Mouse (Mus musculus): Measurements from ENCODE around the gene Maml2. TPM values are rescaled to one million over a fixed set of nuclear protein-coding genes. Genes with fewer than 3 reads are reported as not detected.

The Maml2 gene
- polyA plus RNA-seq, 1 experiment from 2014 or later: 4.3 TPM

DNA sequence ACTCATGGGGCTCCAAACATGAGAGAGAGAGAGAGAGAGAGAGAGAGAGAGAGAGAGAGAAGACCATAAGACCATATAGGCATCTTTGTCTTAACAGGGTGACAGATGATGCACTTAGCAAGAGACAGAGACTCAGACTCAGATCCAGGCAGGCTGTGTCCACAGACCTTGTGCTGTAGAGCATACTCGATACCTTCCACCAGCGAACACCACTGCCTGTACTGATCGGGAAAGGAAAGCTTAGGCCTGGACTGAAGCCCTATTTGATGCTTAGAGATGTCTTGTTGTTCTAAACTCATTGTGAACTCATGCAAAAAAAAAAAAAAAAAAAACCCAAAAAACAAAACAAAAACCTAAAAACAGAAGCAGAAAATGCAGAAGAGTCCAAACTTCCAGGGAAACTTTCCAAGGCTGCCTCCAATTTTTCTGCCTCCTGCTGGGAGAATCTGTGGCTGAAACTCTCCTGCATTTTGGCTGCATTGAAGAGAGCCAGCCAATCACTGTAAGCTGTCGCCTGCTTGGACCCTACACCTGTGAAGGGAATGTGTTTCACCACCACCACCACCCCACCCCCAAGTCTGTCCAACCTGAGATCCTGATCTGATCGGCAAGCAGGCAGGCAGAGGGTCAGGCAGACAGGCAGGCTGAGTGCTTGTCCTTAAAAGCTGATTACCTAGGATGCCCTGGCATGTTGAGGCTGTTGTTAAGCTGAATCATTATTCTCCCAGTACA lies 268.6 kb downstream of the Maml2 start:
- Histone ChIP-seq H3K27me3 (ENCODE audit: control insufficient read depth, insufficient read depth, low read length) (no peaks in the 10 kb centered on the region), H3K36me3 (ENCODE audit: control insufficient read depth, insufficient read depth, low read length) (no peaks in the 10 kb centered on the region), H3K9me3 (ENCODE audit: control insufficient read depth, low read length) (no peaks in the 10 kb centered on the region), H3K4me3 (ENCODE audit: low read depth, low read length) (no peak overlapping the region), H3K4me2 (replicated peaks; ENCODE audit: low read depth) (no peak overlapping the region), H3K27ac (replicated peaks) (no peak overlapping the region), H3K9ac (ENCODE audit: low read length) (no peak overlapping the region), H3K4me1 (replicated peaks; ENCODE audit: control insufficient read depth, insufficient read depth) (peaks cover 7% of the 10 kb centered on the region)
- DNase-seq (ENCODE audit: low spot score) (no peak), ATAC-seq (ENCODE audit: low FRiP score, low TSS enrichment) (no peak)
- WGBS: 87% methylated on average over 5 of the region's 5 CpGs
- TF ChIP-seq EP300 (optimal IDR thresholded peaks at IDR 0.05): no peak
- no peak for TF ChIP-seq CTCF (IDR thresholded peaks at IDR 0.05; ENCODE audit: low read depth)

DNA sequence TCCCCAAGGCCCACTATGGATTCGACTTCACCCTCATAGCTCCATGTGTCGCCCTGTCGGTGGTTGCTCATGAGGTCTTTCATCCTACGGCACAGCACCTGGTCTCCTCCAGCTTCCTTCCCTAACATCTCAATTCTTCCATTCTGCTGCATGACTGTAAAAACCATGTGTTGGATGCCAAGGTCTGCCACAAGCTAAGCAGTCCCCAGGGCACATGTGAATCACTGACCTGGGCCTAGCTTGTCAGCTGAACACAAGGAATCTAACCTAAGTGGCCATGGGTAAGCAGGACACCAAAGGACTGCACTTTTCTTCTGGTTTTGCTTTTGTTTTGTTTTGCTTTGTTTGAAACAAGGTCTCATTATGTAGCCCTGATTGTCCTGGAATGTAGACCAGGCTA lies 271.3 kb downstream of the Maml2 start:
- Histone ChIP-seq H3K9ac (ENCODE audit: low read length) (no peak overlapping the region), H3K36me3 (ENCODE audit: control insufficient read depth, insufficient read depth, low read length) (no peaks in the 10 kb centered on the region), H3K9me3 (ENCODE audit: control insufficient read depth, low read length) (no peaks in the 10 kb centered on the region), H3K4me1 (replicated peaks; ENCODE audit: control insufficient read depth, insufficient read depth) (no peaks in the 10 kb centered on the region), H3K27ac (replicated peaks) (no peak overlapping the region), H3K27me3 (ENCODE audit: control insufficient read depth, insufficient read depth, low read length) (no peaks in the 10 kb centered on the region), H3K4me3 (ENCODE audit: low read depth, low read length) (no peak overlapping the region), H3K4me2 (replicated peaks; ENCODE audit: low read depth) (no peak overlapping the region)
- 95% methylated on average over 4 of the region's 4 CpGs for WGBS
- ATAC-seq (ENCODE audit: low FRiP score, low TSS enrichment): no peak
- TF ChIP-seq EP300 (optimal IDR thresholded peaks at IDR 0.05) (no peak), CTCF (IDR thresholded peaks at IDR 0.05; ENCODE audit: low read depth) (no peak)
- DNase-seq (ENCODE audit: low spot score): no peak

DNA sequence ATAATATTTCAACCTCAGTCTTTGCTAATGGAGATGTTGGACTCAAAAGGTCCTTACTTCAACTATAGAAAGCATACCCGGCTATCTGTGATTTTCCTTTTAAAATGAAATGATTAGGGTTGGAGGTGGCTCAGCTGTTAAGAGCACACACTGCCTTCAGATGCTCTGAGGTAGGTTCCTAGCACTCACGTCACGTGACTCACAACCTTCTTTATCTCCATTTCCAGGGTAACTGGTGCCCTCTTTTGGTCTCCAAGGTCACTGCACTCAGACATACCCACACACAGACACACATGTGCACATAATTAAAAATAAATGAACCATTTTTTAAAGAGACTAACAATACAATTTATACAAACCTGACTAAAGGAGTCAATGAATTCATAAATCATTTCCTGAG lies 275.1 kb downstream of the Maml2 start:
- H3K36me3 ChIP-seq (ENCODE audit: control insufficient read depth, insufficient read depth, low read length): no peaks in the 10 kb centered on the region
- H3K27ac ChIP-seq (replicated peaks): no peak overlapping the region
- 81% methylated on average over 3 of the region's 3 CpGs for WGBS
- DNase-seq (ENCODE audit: low spot score) (no peak), ATAC-seq (ENCODE audit: low FRiP score, low TSS enrichment) (no peak)
- no peaks in the 10 kb centered on the region for H3K4me1 ChIP-seq (replicated peaks; ENCODE audit: control insufficient read depth, insufficient read depth)
- H3K9me3 ChIP-seq (ENCODE audit: control insufficient read depth, low read length): no peaks in the 10 kb centered on the region
- TF ChIP-seq EP300 (optimal IDR thresholded peaks at IDR 0.05): no peak
- peak; percentile 23; the same call in 1 of the 2 replicates for TF ChIP-seq CTCF (IDR thresholded peaks at IDR 0.05; ENCODE audit: low read depth)
- no peaks in the 10 kb centered on the region for H3K27me3 ChIP-seq (ENCODE audit: control insufficient read depth, insufficient read depth, low read length)
- H3K4me2 ChIP-seq (replicated peaks; ENCODE audit: low read depth): no peak overlapping the region
- no peak overlapping the region for H3K4me3 ChIP-seq (ENCODE audit: low read depth, low read length)
- H3K9ac ChIP-seq (ENCODE audit: low read length): no peak overlapping the region

DNA sequence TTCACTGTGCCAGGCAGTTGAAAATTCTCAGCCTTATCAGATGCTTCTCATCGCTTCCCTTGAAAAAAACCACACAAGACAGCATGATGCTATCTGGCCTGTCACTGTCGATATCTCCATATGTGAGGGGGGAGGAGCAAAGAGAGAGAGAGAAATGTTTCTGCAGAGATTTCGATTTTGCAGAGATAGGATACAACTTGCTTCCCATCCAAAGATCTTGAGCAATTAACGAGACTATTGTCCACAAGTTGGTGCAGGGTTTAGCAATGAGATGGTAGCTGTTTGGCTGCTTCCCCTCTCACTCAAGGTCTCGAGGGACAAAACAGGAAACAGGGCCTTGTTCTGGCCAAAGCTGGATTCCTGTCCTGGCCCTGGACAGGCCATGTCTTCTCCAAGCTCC lies 276.3 kb downstream of the Maml2 start:
- no peak overlapping the region for H3K4me3 ChIP-seq (ENCODE audit: low read depth, low read length)
- WGBS: 59% methylated on average over 5 of the region's 5 CpGs
- TF ChIP-seq CTCF (IDR thresholded peaks at IDR 0.05; ENCODE audit: low read depth) (no peak), EP300 (optimal IDR thresholded peaks at IDR 0.05) (no peak)
- H3K36me3 ChIP-seq (ENCODE audit: control insufficient read depth, insufficient read depth, low read length): no peaks in the 10 kb centered on the region
- no peak overlapping the region for H3K27ac ChIP-seq (replicated peaks)
- H3K4me2 ChIP-seq (replicated peaks; ENCODE audit: low read depth): no peak overlapping the region
- ATAC-seq (ENCODE audit: low FRiP score, low TSS enrichment) (no peak), DNase-seq (ENCODE audit: low spot score) (no peak)
- no peaks in the 10 kb centered on the region for H3K9me3 ChIP-seq (ENCODE audit: control insufficient read depth, low read length)
- no peaks in the 10 kb centered on the region for H3K4me1 ChIP-seq (replicated peaks; ENCODE audit: control insufficient read depth, insufficient read depth)
- H3K27me3 ChIP-seq (ENCODE audit: control insufficient read depth, insufficient read depth, low read length): no peaks in the 10 kb centered on the region
- H3K9ac ChIP-seq (ENCODE audit: low read length): no peak overlapping the region

DNA sequence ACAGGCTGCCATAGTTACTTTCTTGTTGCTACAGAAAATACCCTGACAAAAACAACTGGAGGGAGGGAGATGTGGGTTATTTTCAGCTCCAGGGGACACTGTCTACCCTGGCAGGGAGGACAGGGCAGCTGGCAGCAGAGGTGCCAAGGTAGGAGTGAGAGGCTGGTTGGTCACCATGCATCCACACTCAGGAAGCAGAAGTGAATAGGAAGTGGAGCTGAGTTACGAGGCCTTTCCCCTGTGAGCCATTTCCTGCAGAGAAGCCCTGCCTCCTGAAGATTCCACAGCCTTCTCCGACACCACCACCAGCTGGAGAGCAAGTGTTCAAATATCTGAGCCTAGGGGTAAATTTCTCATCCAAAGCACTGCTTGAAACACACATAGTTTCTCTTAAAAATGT lies 277.2 kb downstream of the Maml2 start:
- no peak overlapping the region for H3K27ac ChIP-seq (replicated peaks)
- H3K9me3 ChIP-seq (ENCODE audit: control insufficient read depth, low read length): no peaks in the 10 kb centered on the region
- WGBS: 56% methylated on average over 2 of the region's 2 CpGs

DNA sequence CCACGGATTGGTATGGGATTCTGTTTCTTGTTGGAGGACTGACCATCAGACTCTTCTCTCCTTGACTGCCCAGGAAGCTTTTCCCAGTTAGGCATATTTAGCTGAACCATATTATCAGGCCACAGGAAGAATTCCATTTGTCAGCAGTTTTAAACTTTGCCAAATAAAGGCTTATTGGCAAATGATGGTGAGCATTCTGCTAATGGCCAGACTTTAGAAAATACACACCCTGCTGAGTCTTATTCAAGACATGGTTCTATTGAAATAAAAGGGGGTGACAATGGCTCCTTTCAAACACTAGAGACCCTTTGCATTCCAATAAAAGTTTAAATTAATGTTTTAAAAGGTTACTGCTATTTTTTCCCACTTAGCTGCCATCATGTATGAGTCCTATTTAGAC lies 279.4 kb downstream of the Maml2 start:
- DNase-seq (ENCODE audit: low spot score) (no peak), ATAC-seq (ENCODE audit: low FRiP score, low TSS enrichment) (no peak)
- Histone ChIP-seq H3K4me2 (replicated peaks; ENCODE audit: low read depth) (no peak overlapping the region), H3K9me3 (ENCODE audit: control insufficient read depth, low read length) (no peaks in the 10 kb centered on the region), H3K4me1 (replicated peaks; ENCODE audit: control insufficient read depth, insufficient read depth) (no peaks in the 10 kb centered on the region), H3K36me3 (ENCODE audit: control insufficient read depth, insufficient read depth, low read length) (no peaks in the 10 kb centered on the region), H3K27ac (replicated peaks) (no peak overlapping the region), H3K4me3 (ENCODE audit: low read depth, low read length) (no peak overlapping the region), H3K9ac (ENCODE audit: low read length) (no peak overlapping the region), H3K27me3 (ENCODE audit: control insufficient read depth, insufficient read depth, low read length) (no peaks in the 10 kb centered on the region)
- 87% methylated on average over 1 of the region's 1 CpGs for WGBS
- no peak for TF ChIP-seq CTCF (IDR thresholded peaks at IDR 0.05; ENCODE audit: low read depth)
- TF ChIP-seq EP300 (optimal IDR thresholded peaks at IDR 0.05): no peak

More for the DNA sequence above, 277.2 kb downstream of the Maml2 start:
- no peaks in the 10 kb centered on the region for H3K36me3 ChIP-seq (ENCODE audit: control insufficient read depth, insufficient read depth, low read length)
- TF ChIP-seq EP300 (optimal IDR thresholded peaks at IDR 0.05): no peak
- TF ChIP-seq CTCF (IDR thresholded peaks at IDR 0.05; ENCODE audit: low read depth): no peak
- H3K4me3 ChIP-seq (ENCODE audit: low read depth, low read length): no peak overlapping the region
- H3K4me1 ChIP-seq (replicated peaks; ENCODE audit: control insufficient read depth, insufficient read depth): no peaks in the 10 kb centered on the region
- DNase-seq (ENCODE audit: low spot score) (no peak), ATAC-seq (ENCODE audit: low FRiP score, low TSS enrichment) (no peak)
- H3K9ac ChIP-seq (ENCODE audit: low read length): no peak overlapping the region
- H3K4me2 ChIP-seq (replicated peaks; ENCODE audit: low read depth): no peak overlapping the region
- H3K27me3 ChIP-seq (ENCODE audit: control insufficient read depth, insufficient read depth, low read length): no peaks in the 10 kb centered on the region

Data from stomach, postnatal 0 days (tissue).